Mouse (Mus musculus) heart, postnatal 0 days (tissue): ENCODE results near the gene Dand5. TPM values are rescaled to one million over a fixed set of nuclear protein-coding genes. Genes with fewer than 3 reads are reported as not detected.

ENCODE experiments used
- ATAC-seq: fragments of 200-750 bp; cut with Nextera tagmentation; 2 replicates; pipeline ENCODE4 v1.8.0; 2017; ENCODE audit warnings: low read depth, moderate number of reproducible peaks, moderate library complexity; ENCODE audit not compliant: insufficient read depth
- DNase-seq: peaks from one replicate; pipeline ENCODE4 v3.0.0-alpha.2; 2016; ENCODE audit warnings: low spot score
- H3K27ac ChIP-seq: fragments of 300-500 bp; sonication (generic); 2 replicates; pipeline ENCODE4 v1.5.1; 2014; ENCODE audit warnings: low read depth, mild to moderate bottlenecking
- H3K27me3 ChIP-seq: fragments of 300-500 bp; sonication (generic); 2 replicates; pipeline ENCODE4 v1.6.1; 2014; ENCODE audit warnings: low read length, mixed read lengths; ENCODE audit not compliant: control insufficient read depth, insufficient read depth
- H3K36me3 ChIP-seq: fragments of 300-500 bp; sonication (generic); replicated peaks from 2 replicates; pipeline ENCODE4 v1.6.1; 2014; ENCODE audit warnings: low read length, mixed read lengths; ENCODE audit not compliant: control insufficient read depth, insufficient read depth
- H3K4me1 ChIP-seq: fragments of 300-500 bp; sonication (generic); 2 replicates; pipeline ENCODE4 v1.6.1; 2014; ENCODE audit warnings: antibody characterized with exemption; ENCODE audit not compliant: control insufficient read depth, insufficient read depth
- H3K4me2 ChIP-seq: fragments of 300-500 bp; sonication (generic); 2 replicates; pipeline ENCODE4 v1.6.1; 2014; ENCODE audit warnings: low read depth, mild to moderate bottlenecking, low read length, moderate library complexity
- H3K4me3 ChIP-seq: fragments of 300-500 bp; sonication (generic); 2 replicates; pipeline ENCODE4 v1.5.1; 2014; ENCODE audit warnings: low read depth, low read length
- H3K9ac ChIP-seq: fragments of 300-500 bp; sonication (generic); replicated peaks from 2 replicates; pipeline ENCODE4 v1.6.1; 2014; ENCODE audit warnings: low read depth, low read length, mixed read lengths
- H3K9me3 ChIP-seq: fragments of 300-500 bp; sonication (generic); replicated peaks from 2 replicates; pipeline ENCODE4 v1.6.1; 2016; ENCODE audit warnings: low read length; ENCODE audit not compliant: control insufficient read depth
- CTCF ChIP-seq: IDR thresholded peaks from 2 replicates; pipeline ENCODE4 v1.5.1; 2016; ENCODE audit warnings: antibody characterized with exemption, control low read depth, low read depth
- EP300 ChIP-seq: IDR thresholded peaks from 2 replicates; pipeline ENCODE4 v1.6.1; 2016; ENCODE audit warnings: antibody characterized with exemption, low read depth
- WGBS: fragments of 180-500 bp; shearing (Covaris S2); extraction: QIAGEN DNeasy Blood & Tissue Kit; methylation state at CpG from one replicate; pipeline ENCODE4 v1.1.7; 2014; 5-methylcytosine and 5-hydroxymethylcytosine counted together
- polyA plus RNA-seq: library from polyadenylated mRNA; unstranded; fragments of >200 nt; fragmentation: Nextera tagmentation; extraction: Ambion mirVana; gene quantifications from 2 replicates; pipeline ENCODE4 v1.2.1, GENCODE M21; 2015
- total RNA-seq: library from RNA; depleted of rRNA; stranded (reverse); fragments of >200 nt; gene quantifications from 2 replicates; pipeline ENCODE4 v1.2.3, GENCODE M21; 2014; ENCODE audit warnings: low replicate concordance

Gene Dand5
- total and polyA plus RNA-seq, 2 experiments from 2014 or later: 6.2 to 15.4 TPM

GRCm38 (mm10) chr8:84837149-84837911, 14.7 kb upstream of the Dand5 start:
- no peak overlapping the region for H3K9ac ChIP-seq
- no peaks in the 10 kb centered on the region for H3K9me3 ChIP-seq
- H3K4me2 ChIP-seq: no peak overlapping the region
- DNase-seq (no peak), ATAC-seq (no peak)
- H3K27me3 ChIP-seq: no peaks in the 10 kb centered on the region
- 65% methylated on average over 8 of the region's 8 CpGs for WGBS
- peaks cover 64% of the 10 kb centered on the region for H3K36me3 ChIP-seq
- no peak for TF ChIP-seq EP300
- no peak for TF ChIP-seq CTCF
- H3K4me3 ChIP-seq: no peak overlapping the region
- no peak overlapping the region for H3K27ac ChIP-seq
- H3K4me1 ChIP-seq: peaks cover 15% of the 10 kb centered on the region

GRCm38 (mm10) chr8:84834866-84835855, 12.5 kb upstream of the Dand5 start:
- peaks cover 15% of the 10 kb centered on the region for H3K4me1 ChIP-seq
- H3K9me3 ChIP-seq: no peaks in the 10 kb centered on the region
- H3K27ac ChIP-seq: no peak overlapping the region
- H3K9ac ChIP-seq: no peak overlapping the region
- ATAC-seq: no peak
- no peak; the same call in 1 of the 2 replicates for TF ChIP-seq EP300
- TF ChIP-seq CTCF: no peak
- H3K4me3 ChIP-seq: no peak overlapping the region
- 47% methylated on average over 10 of the region's 10 CpGs for WGBS
- H3K4me2 ChIP-seq: no peak overlapping the region
- peaks cover 52% of the 10 kb centered on the region for H3K36me3 ChIP-seq
- no peak for DNase-seq
- H3K27me3 ChIP-seq: no peaks in the 10 kb centered on the region

GRCm38 (mm10) chr8:84834002-84834865, 11.6 kb upstream of the Dand5 start:
- H3K27me3 ChIP-seq: no peaks in the 10 kb centered on the region
- H3K4me2 ChIP-seq: no peak overlapping the region
- H3K27ac ChIP-seq: no peak overlapping the region
- no peak for ATAC-seq
- DNase-seq: no peak
- WGBS: 83% methylated on average over 19 of the region's 19 CpGs
- H3K4me1 ChIP-seq: peaks cover 8% of the 10 kb centered on the region
- no peak overlapping the region for H3K4me3 ChIP-seq
- TF ChIP-seq EP300 (0 out of 2 replicates have a peak, but pooled peaks have one; percentile 15), CTCF (no peak)
- H3K9ac ChIP-seq: no peak overlapping the region
- H3K9me3 ChIP-seq: no peaks in the 10 kb centered on the region
- peaks cover 52% of the 10 kb centered on the region for H3K36me3 ChIP-seq

- H3K4me1 ChIP-seq: peaks cover 8% of the 10 kb centered on the region
- DNase-seq: no peak
- H3K27ac ChIP-seq: peak overlapping the region; percentile 87
- H3K4me2 ChIP-seq: peak overlapping the region; percentile 93
- TF ChIP-seq EP300 (no peak), CTCF (peak; percentile 18)
- 56% methylated on average over 10 of the region's 10 CpGs for WGBS
- ATAC-seq: no peak
- H3K36me3 ChIP-seq: peaks cover 44% of the 10 kb centered on the region
- H3K4me3 ChIP-seq: peak overlapping the region; percentile 72
- H3K9me3 ChIP-seq: no peaks in the 10 kb centered on the region
- H3K27me3 ChIP-seq: no peaks in the 10 kb centered on the region
- peak overlapping the region; percentile 92 for H3K9ac ChIP-seq
These were observed 10.4 kb upstream of the Dand5 start for GRCm38 (mm10) chr8:84832759-84833742.
